ENCODE assay signal across 8 mouse cellular contexts in the genomic region with DNA sequence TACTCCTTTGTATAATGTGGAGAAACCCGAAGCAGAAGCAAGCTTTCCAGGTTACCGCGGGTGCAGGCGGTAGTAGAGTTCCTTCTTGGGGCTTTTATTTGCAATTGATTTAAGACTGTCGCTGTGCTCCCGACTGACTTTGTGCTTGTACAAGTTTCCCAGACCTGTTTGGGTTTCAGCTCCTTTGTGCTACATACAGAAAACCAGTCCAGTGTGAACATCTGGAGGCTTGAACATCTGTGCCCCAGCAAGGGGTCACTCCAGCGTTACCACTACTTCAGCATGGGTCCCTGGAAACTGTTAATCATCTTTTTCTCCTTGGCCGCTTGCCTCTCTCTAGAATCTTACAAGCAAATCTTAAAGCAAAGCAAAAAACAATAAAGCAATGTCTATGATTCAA.
DNase-seq lines count a peak whose midpoint lies in the region; ATAC-seq and TF ChIP-seq lines count a peak whose summit lies in the region.

No protein-coding gene starts in this region.

- H3K27ac ChIP-seq in midbrain, embryonic 11.5 days (ENCODE audit: low read depth, low read length), result no peak overlapping the region
- no peak overlapping the region for H3K27ac ChIP-seq in midbrain, embryonic 14.5 days (replicated peaks; ENCODE audit: low read depth, low read length)
- H3K27ac ChIP-seq in heart, postnatal 0 days (ENCODE audit: low read depth), result peak overlapping the region; percentile 69
- peak overlapping the region; percentile 93 for H3K27ac ChIP-seq in limb, embryonic 10.5 days
- no peak overlapping the region for H3K27ac ChIP-seq in midbrain, postnatal 0 days (ENCODE audit: low read depth, low read length)

- H3K9ac ChIP-seq in midbrain, embryonic 11.5 days (ENCODE audit: low read length), result no peak overlapping the region
- H3K9ac ChIP-seq in midbrain, embryonic 14.5 days (replicated peaks; ENCODE audit: low read length), result no peak overlapping the region
- no peak overlapping the region for H3K9ac ChIP-seq in heart, postnatal 0 days (replicated peaks; ENCODE audit: low read depth, low read length)
- H3K9ac ChIP-seq in midbrain, postnatal 0 days (replicated peaks; ENCODE audit: low read length, poor library complexity, severe bottlenecking), result no peak overlapping the region

- peaks cover 7% of the 10 kb centered on the region for H3K4me1 ChIP-seq in midbrain, embryonic 11.5 days (ENCODE audit: control insufficient read depth, insufficient read depth, low read length)
- peaks cover 12% of the 10 kb centered on the region for H3K4me1 ChIP-seq in midbrain, embryonic 14.5 days (ENCODE audit: control insufficient read depth, insufficient read depth, low read length)
- H3K4me1 ChIP-seq in heart, postnatal 0 days (ENCODE audit: control insufficient read depth, insufficient read depth), result 0 out of 2 replicates have a peak, but pooled peaks cover 8% of the 10 kb centered on the region
- peaks cover 48% of the 10 kb centered on the region for H3K4me1 ChIP-seq in limb, embryonic 10.5 days
- peaks cover 6% of the 10 kb centered on the region; the same call in 1 of the 2 replicates for H3K4me1 ChIP-seq in midbrain, postnatal 0 days (ENCODE audit: insufficient read depth, low read length)

- ATAC-seq in midbrain, embryonic 11.5 days (ENCODE audit: low FRiP score), result no peak
- no peak for ATAC-seq in midbrain, embryonic 14.5 days (ENCODE audit: low FRiP score, low TSS enrichment)
- ATAC-seq in heart, postnatal 0 days (ENCODE audit: insufficient read depth, low read depth), result no peak
- no peak for ATAC-seq in midbrain, postnatal 0 days (ENCODE audit: low FRiP score)

- DNase-seq in midbrain, embryonic 11.5 days (ENCODE audit: low spot score, missing footprints), result peak; percentile 88
- DNase-seq in midbrain, embryonic 14.5 days, result no peak
- DNase-seq in heart, postnatal 0 days (ENCODE audit: low spot score), result no peak
- DNase-seq in limb, embryonic 10.5 days (ENCODE audit: low spot score), result peak; percentile 64
- peak; percentile 5 for DNase-seq in yolk sac, embryonic 10.5 days (ENCODE audit: low spot score)
- no peak for DNase-seq in thymus, postnatal 36 days
- DNase-seq in midbrain, postnatal 0 days (ENCODE audit: low spot score), result no peak
- DNase-seq in urinary bladder, postnatal 25 days (ENCODE audit: low spot score), result no peak

- no peak overlapping the region for H3K4me2 ChIP-seq in midbrain, embryonic 11.5 days
- H3K4me2 ChIP-seq in midbrain, embryonic 14.5 days (ENCODE audit: low read length), result no peak overlapping the region; the same call in 1 of the 2 replicates
- no peak overlapping the region for H3K4me2 ChIP-seq in heart, postnatal 0 days (ENCODE audit: low read depth, low read length)
- H3K4me2 ChIP-seq in midbrain, postnatal 0 days (ENCODE audit: low read depth, low read length, poor library complexity, severe bottlenecking), result no peak overlapping the region

- no peaks in the 10 kb centered on the region for H3K9me3 ChIP-seq in midbrain, embryonic 11.5 days (ENCODE audit: control insufficient read depth, low read length)
- H3K9me3 ChIP-seq in midbrain, embryonic 14.5 days (ENCODE audit: control insufficient read depth, low read length), result no peaks in the 10 kb centered on the region
- H3K9me3 ChIP-seq in heart, postnatal 0 days (replicated peaks; ENCODE audit: control insufficient read depth, low read length), result no peaks in the 10 kb centered on the region
- no peaks in the 10 kb centered on the region for H3K9me3 ChIP-seq in limb, embryonic 10.5 days (replicated peaks)
- no peaks in the 10 kb centered on the region for H3K9me3 ChIP-seq in midbrain, postnatal 0 days (ENCODE audit: low read length)

- 30% methylated on average over 8 of the region's 8 CpGs for WGBS in midbrain, embryonic 11.5 days
- WGBS in midbrain, embryonic 14.5 days, result 39% methylated on average over 8 of the region's 8 CpGs
- 51% methylated on average over 8 of the region's 8 CpGs for WGBS in heart, postnatal 0 days
- WGBS in limb, embryonic 10.5 days, result 12% methylated on average over 8 of the region's 8 CpGs
- 33% methylated on average over 8 of the region's 8 CpGs for WGBS in midbrain, postnatal 0 days

- no peaks in the 10 kb centered on the region for H3K27me3 ChIP-seq in midbrain, embryonic 11.5 days (ENCODE audit: control insufficient read depth, insufficient read depth, low read length)
- H3K27me3 ChIP-seq in midbrain, embryonic 14.5 days (ENCODE audit: control insufficient read depth, insufficient read depth, low read length), result no peaks in the 10 kb centered on the region
- H3K27me3 ChIP-seq in heart, postnatal 0 days (ENCODE audit: control insufficient read depth, insufficient read depth, low read length), result no peaks in the 10 kb centered on the region
- no peaks in the 10 kb centered on the region for H3K27me3 ChIP-seq in limb, embryonic 10.5 days (ENCODE audit: low read depth, poor library complexity, severe bottlenecking)
- H3K27me3 ChIP-seq in midbrain, postnatal 0 days (ENCODE audit: insufficient read depth, low read length), result no peaks in the 10 kb centered on the region

- TF ChIP-seq CTCF in heart, postnatal 0 days (IDR thresholded peaks at IDR 0.05; ENCODE audit: low read depth), result no peak
- no peak for TF ChIP-seq CTCF in midbrain, postnatal 0 days (IDR thresholded peaks at IDR 0.05)

- H3K4me3 ChIP-seq in midbrain, embryonic 11.5 days (ENCODE audit: low read depth, low read length), result no peak overlapping the region
- no peak overlapping the region for H3K4me3 ChIP-seq in midbrain, embryonic 14.5 days (replicated peaks; ENCODE audit: low read depth, low read length)
- no peak overlapping the region for H3K4me3 ChIP-seq in heart, postnatal 0 days (ENCODE audit: low read depth, low read length)
- 0 out of 2 replicates have a peak overlapping the region, but pooled peaks have one; percentile 16 for H3K4me3 ChIP-seq in limb, embryonic 10.5 days
- H3K4me3 ChIP-seq in midbrain, postnatal 0 days (ENCODE audit: low read depth, low read length), result no peak overlapping the region

- H3K36me3 ChIP-seq in midbrain, embryonic 11.5 days (ENCODE audit: control insufficient read depth, insufficient read depth, low read length), result no peaks in the 10 kb centered on the region
- no peaks in the 10 kb centered on the region for H3K36me3 ChIP-seq in midbrain, embryonic 14.5 days (ENCODE audit: control insufficient read depth, insufficient read depth, low read length)
- H3K36me3 ChIP-seq in heart, postnatal 0 days (replicated peaks; ENCODE audit: control insufficient read depth, insufficient read depth, low read length), result no peaks in the 10 kb centered on the region
- no peaks in the 10 kb centered on the region for H3K36me3 ChIP-seq in limb, embryonic 10.5 days
- no peaks in the 10 kb centered on the region for H3K36me3 ChIP-seq in midbrain, postnatal 0 days (ENCODE audit: insufficient read depth, low read length)

- TF ChIP-seq EP300 in heart, postnatal 0 days (IDR thresholded peaks at IDR 0.05; ENCODE audit: low read depth), result no peak

Comparison
In these comparisons a context has a peak if more than half of its experiments do, and no peak if none do; other contexts are left out.
1. DNase-seq: peak in midbrain, embryonic 11.5 days (single experiment), limb, embryonic 10.5 days (single experiment) and yolk sac, embryonic 10.5 days (single experiment); none in midbrain, embryonic 14.5 days (single experiment), heart, postnatal 0 days (single experiment), thymus, postnatal 36 days (0 of 2), midbrain, postnatal 0 days (single experiment) and urinary bladder, postnatal 25 days (single experiment).
2. H3K27ac ChIP-seq: peak in heart, postnatal 0 days (single experiment) and limb, embryonic 10.5 days (single experiment); none in midbrain, embryonic 11.5 days (single experiment), midbrain, embryonic 14.5 days (single experiment) and midbrain, postnatal 0 days (single experiment).